Mouse (Mus musculus): ENCODE measurements around the gene Ino80e. TPM values are rescaled to one million over a fixed set of nuclear protein-coding genes. Genes with fewer than 3 reads are reported as not detected.

Gene Ino80e
- polyA plus RNA-seq, 1 experiment: 1,199 TPM

GRCm38 (mm10) chr7:126831539-126831938 lies 30.6 kb downstream of the Ino80e start, which contains the start of gene 4930451I11Rik:
TSS of gene 4930451I11Rik (minus strand) at chr7:126831639.
- no peak for TF ChIP-seq GATA1 (IDR thresholded peaks at IDR 0.05; ENCODE audit: low read length)

GRCm38 (mm10) chr7:126825952-126826351 lies 36.2 kb downstream of the Ino80e start:
- TF ChIP-seq GATA1 (IDR thresholded peaks at IDR 0.05; ENCODE audit: low read length): no peak

- TF ChIP-seq GATA1 (IDR thresholded peaks at IDR 0.05; ENCODE audit: low read length): no peak
Measured at GRCm38 (mm10) chr7:126825403-126825802, 36.8 kb downstream of the Ino80e start.

GRCm38 (mm10) chr7:126823940-126824339 lies 38.2 kb downstream of the Ino80e start:
- TF ChIP-seq GATA1 (IDR thresholded peaks at IDR 0.05; ENCODE audit: low read length): no peak

GRCm38 (mm10) chr7:126823202-126823711 lies 38.9 kb downstream of the Ino80e start:
- no peak for TF ChIP-seq GATA1 (IDR thresholded peaks at IDR 0.05; ENCODE audit: low read length)

GRCm38 (mm10) chr7:126822741-126823140 lies 39.4 kb downstream of the Ino80e start:
- TF ChIP-seq GATA1 (IDR thresholded peaks at IDR 0.05; ENCODE audit: low read length): no peak

GRCm38 (mm10) chr7:126821835-126822511 lies 40.2 kb downstream of the Ino80e start:
- TF ChIP-seq GATA1 (IDR thresholded peaks at IDR 0.05; ENCODE audit: low read length): no peak

- TF ChIP-seq GATA1 (IDR thresholded peaks at IDR 0.05; ENCODE audit: low read length): no peak
Measured at GRCm38 (mm10) chr7:126818818-126819217, 43.4 kb downstream of the Ino80e start.

- TF ChIP-seq GATA1 (IDR thresholded peaks at IDR 0.05; ENCODE audit: low read length): no peak
Measured at GRCm38 (mm10) chr7:126817595-126817994, 44.6 kb downstream of the Ino80e start.

- no peak for TF ChIP-seq GATA1 (IDR thresholded peaks at IDR 0.05; ENCODE audit: low read length)
Measured at GRCm38 (mm10) chr7:126816494-126816893, 45.7 kb downstream of the Ino80e start.

GRCm38 (mm10) chr7:126815726-126816222 lies 46.4 kb downstream of the Ino80e start:
- TF ChIP-seq GATA1 (IDR thresholded peaks at IDR 0.05; ENCODE audit: low read length): no peak

GRCm38 (mm10) chr7:126809723-126810369 lies 52.3 kb downstream of the Ino80e start:
- no peak for TF ChIP-seq GATA1 (IDR thresholded peaks at IDR 0.05; ENCODE audit: low read length)

- no peak for TF ChIP-seq GATA1 (IDR thresholded peaks at IDR 0.05; ENCODE audit: low read length)
Measured at GRCm38 (mm10) chr7:126808703-126809455, 53.3 kb downstream of the Ino80e start.

- no peak for TF ChIP-seq GATA1 (IDR thresholded peaks at IDR 0.05; ENCODE audit: low read length)
Measured at GRCm38 (mm10) chr7:126807405-126807804, 54.8 kb downstream of the Ino80e start.

GRCm38 (mm10) chr7:126806956-126807355 lies 55.2 kb downstream of the Ino80e start:
- no peak for TF ChIP-seq GATA1 (IDR thresholded peaks at IDR 0.05; ENCODE audit: low read length)

GRCm38 (mm10) chr7:126803751-126804150 lies 58.4 kb downstream of the Ino80e start:
- TF ChIP-seq GATA1 (IDR thresholded peaks at IDR 0.05; ENCODE audit: low read length): no peak

All from G1E-ER4 (cell line).